Mouse (Mus musculus): ENCODE results near the gene Gpr25.

DNA sequence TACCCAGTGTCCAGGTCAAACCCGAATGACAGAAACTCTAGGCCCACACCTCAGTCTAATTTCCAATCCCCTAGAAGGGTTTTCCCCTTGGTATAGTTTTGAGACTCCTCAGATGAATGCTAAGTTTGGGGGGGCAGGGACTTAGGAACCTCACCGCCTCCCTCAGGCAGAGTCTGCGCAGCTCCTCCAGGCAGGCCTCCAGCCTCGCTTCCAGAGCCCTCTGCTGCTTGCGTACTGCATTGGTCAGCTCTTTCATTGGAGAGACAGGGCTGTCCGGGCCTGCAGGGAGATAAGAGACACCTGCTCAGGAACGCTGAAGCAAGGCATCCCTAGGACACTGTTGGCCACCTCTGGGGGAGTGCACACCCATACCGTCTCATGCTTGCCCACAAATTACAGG is 34.0 kb downstream of the Gpr25 start:
- no peak for TF ChIP-seq CTCF (IDR thresholded peaks at IDR 0.05; ENCODE audit: control insufficient read depth, insufficient read depth, insufficient replicate concordance, low read depth, low read length)
- no peak for TF ChIP-seq POLR2A (IDR thresholded peaks at IDR 0.05; ENCODE audit: control insufficient read depth, low read depth, low read length)
